Mouse (Mus musculus) heart, adult 9 months (tissue): Measurements from ENCODE around the gene Nop58.
"Not testable (repeated sequence)": the region's sequence is repeated elsewhere in the genome, so short reads cannot be mapped to it uniquely, and the experiment has no call there.

ENCODE experiments used
- DNase-seq, 2 experiments: peaks; one replicate each; pipeline ENCODE4 v3.0.0; 2022; ENCODE audit warnings: low spot score in 2 of 2

Nop58 gene

GRCm38 (mm10) chr1:59719900-59720299 lies 35.1 kb downstream of the Nop58 start:
- DNase-seq = peak in 1 of 2 experiments; percentile 18

DNA sequence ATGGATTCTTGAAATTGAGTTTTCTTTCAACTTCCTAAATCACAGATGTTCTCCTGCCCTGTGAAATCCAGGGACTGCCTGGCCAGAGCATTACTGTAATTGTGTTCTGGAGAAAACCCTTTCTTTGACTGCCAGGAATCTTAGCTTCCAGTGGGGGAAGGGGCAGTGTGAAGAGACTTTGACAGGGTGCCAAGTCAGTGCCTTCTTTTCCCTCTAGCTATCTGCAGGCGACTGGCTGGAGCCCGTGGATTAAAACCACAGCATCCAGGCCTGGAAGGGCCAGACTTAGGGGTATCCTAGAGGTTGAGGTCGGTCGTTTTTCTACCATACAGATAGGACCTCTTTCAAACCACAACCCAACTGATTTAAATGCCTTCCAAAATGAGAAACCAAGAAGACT lies 40.9 kb downstream of the Nop58 start:
- no peak for DNase-seq

GRCm38 (mm10) chr1:59730106-59730505 lies 45.3 kb downstream of the Nop58 start:
- DNase-seq = no peak

GRCm38 (mm10) chr1:59730737-59731136 lies 46.0 kb downstream of the Nop58 start:
- DNase-seq = no peak

- peak; percentile 5 to 9 for DNase-seq
Measured at GRCm38 (mm10) chr1:59734076-59734475, 49.3 kb downstream of the Nop58 start.

DNA sequence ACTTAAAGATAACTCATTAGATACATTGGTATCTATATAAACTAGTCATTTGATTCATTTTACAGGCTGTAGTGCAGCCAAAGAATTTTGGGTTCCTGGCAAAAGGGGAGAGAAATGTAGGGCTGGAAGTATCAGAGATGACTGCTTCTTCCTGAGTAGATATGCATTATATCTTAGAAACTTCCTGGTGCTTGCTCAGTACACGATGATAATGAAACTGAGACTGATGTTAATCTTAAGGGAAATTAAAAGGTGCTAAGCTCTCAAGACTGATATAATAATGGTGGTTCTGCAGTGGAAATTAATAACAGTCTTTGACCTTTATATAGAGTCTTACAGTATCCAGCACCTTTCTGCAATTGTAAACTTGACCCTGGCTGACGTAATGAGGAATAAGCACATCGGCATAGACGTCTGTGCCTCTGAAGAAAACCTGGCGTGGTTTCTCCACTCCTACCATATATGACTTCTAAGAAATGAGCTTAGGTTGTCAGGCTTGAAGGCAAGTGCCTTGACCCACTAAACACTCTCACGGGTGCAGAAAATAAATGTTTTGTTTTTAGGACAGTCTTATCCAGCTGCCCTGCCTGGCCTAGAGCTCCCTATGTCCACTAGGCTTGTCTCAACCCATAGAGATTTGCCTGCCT lies 54.1 kb downstream of the Nop58 start:
- DNase-seq = no peak

- peak; percentile 21 to 36 for DNase-seq
Measured at GRCm38 (mm10) chr1:59739577-59740354, 55.0 kb downstream of the Nop58 start.

DNA sequence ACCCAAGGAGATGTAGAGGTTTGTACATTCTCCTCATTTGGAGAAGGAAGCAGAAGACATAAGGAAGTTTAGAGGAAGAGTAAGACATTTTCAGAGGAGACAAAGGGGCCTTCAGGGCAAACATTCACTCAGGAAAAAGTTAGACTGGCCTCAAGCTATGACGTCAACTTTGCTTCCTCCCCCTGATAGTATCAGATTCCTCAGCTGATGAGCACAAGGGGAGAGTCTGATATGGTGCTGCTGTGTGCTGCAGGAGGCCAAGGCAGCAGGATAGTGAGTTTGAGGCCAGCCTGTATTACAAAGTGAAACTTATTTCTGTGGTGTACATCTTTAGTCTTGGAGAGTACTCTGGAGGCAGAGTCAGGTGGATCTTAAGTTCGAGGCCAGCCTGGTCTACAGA lies 64.3 kb downstream of the Nop58 start:
- DNase-seq = no peak

DNA sequence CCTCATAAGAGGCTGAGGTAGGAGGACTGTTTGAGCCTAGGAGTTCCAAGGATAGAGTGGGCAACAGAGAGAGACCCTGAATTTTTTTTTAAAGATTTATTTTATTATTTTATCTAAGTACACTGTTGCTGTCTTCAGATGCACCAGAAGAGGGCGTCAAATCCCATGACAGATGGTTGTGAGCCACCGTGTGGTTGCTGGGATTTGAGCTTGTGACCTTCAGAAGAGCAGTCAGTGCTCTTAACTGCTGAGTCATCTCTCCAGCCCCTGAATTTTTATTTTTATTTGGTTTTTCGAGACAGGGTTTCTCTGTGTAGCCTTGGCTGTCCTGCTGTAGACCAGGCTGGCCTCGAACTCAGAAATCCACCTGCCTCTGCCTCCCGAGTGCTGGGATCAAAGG lies 65.0 kb downstream of the Nop58 start:
- not testable (repeated sequence) for DNase-seq

GRCm38 (mm10) chr1:59755298-59755697 lies 70.5 kb downstream of the Nop58 start:
- DNase-seq = no peak

DNA sequence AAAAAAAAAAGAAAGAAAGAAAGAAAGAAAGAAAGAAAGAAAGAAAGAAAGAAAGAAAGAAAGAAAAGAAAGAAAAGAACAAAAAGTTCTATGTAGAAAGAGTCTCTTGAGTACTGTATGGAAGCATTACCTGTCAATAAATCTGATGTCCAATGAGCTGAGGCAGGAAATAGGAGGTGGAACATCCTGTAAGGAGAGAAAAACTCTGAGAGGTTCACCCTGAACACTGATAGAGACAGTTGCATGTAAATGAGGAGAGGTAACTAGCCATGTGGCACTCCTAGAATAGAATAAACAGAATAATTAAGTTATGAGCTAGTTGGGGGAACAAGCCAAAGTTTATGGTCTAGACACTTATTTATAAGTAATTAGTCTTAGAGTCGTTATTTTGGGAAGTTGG lies 73.6 kb downstream of the Nop58 start:
- no peak for DNase-seq

DNA sequence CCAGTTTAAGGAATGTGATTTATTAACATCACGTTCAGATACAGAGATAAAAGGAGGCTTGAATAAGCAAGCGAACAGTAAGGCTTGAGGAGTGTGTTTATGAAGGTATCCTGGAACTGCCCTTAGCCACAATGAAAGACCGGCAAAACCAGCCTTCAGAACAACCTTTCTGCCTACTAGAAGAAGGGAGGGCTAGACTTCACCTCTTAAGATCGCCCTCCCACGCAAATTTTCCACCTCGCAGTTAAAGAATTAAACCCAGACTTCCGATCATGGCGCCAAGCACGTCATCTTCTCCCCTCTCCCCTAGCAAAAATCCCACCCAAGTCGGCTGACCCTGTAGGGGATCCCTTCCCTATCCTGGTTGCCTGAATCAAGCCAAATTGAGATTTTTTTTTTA lies 77.4 kb downstream of the Nop58 start:
- peak; percentile 18 to 23 for DNase-seq

DNA sequence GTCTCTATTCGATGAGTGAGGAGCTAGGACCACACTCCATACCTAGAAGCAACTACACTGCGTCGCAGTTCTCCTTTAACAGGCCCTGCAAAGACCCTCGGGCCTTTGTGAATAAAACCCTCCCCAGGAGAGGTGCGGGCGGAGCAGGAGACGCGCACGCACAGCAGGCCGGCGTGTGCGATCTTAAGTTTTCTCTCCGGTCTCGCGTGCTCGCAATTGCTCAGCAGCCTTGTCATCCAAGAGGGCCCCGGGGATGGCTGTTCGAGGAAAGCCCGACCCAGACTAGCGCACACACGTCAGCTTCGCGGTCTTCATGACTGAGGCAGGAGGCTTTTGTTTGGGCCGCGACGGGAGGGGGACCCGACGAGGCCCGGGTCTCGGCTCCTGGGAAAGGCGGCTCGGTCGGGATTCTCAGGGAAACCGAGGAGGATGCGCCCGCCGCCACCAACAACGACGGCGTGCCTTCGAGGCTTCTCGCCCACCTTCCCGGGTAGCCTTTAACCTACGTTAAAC lies 77.9 kb downstream of the Nop58 start:
- no peak for DNase-seq

GRCm38 (mm10) chr1:59763164-59763768 lies 78.5 kb downstream of the Nop58 start, which contains the start of gene Bmpr2:
Gene Bmpr2, plus strand, starts transcription at chr1:59763400.
- DNase-seq = peak; percentile 89 to 90

- peak; percentile 54 to 59 for DNase-seq
Measured at GRCm38 (mm10) chr1:59763781-59764251, 79.0 kb downstream of the Nop58 start.

DNA sequence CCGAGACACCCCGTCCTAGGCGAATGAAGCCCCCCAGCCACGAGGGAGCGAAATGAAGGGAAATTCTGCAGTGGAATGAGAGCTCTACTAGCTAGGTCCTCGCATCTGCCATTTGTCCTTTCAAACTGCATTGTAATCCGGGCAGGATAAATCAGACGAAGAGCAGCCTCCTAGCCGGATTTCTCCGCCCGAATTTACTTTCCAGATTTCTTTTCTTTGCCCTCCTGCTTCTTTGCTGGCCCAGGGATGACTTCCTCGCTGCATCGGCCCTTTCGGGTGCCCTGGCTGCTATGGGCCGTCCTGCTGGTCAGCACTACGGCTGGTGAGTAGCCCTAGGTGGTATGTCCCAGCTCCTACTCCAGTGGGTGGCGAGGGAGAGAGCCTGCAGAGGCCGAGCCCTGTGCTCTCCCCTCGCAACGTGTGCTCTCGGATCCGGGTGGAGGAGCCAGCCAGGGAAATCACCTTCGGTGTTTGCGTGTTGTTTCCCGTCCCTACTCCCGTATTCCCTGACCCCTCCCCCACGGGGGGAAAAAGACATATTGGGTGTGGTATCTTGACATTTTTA lies 79.7 kb downstream of the Nop58 start:
- DNase-seq = peak; percentile 61 to 64

- DNase-seq = peak in 1 of 2 experiments; percentile 19
Measured at GRCm38 (mm10) chr1:59765279-59765678, 80.5 kb downstream of the Nop58 start.

- peak; percentile 18 to 42 for DNase-seq
Measured at GRCm38 (mm10) chr1:59766626-59767025, 81.9 kb downstream of the Nop58 start.
